Mouse (Mus musculus) embryonic fibroblast, embryonic 13.5 days (primary cell): ENCODE results near the gene Usp33.

Experiments used
- CTCF ChIP-seq: IDR thresholded peaks from 2 replicates; pipeline ENCODE4 v1.5.1; 2011; ENCODE audit warnings: mild to moderate bottlenecking, control low read depth, low read length, moderate library complexity, borderline replicate concordance; ENCODE audit not compliant: insufficient read depth
- POLR2A ChIP-seq: IDR thresholded peaks from 2 replicates; pipeline ENCODE4 v1.6.1; 2011; ENCODE audit warnings: low read depth, mild to moderate bottlenecking, control low read depth, low read length, moderate library complexity

DNA sequence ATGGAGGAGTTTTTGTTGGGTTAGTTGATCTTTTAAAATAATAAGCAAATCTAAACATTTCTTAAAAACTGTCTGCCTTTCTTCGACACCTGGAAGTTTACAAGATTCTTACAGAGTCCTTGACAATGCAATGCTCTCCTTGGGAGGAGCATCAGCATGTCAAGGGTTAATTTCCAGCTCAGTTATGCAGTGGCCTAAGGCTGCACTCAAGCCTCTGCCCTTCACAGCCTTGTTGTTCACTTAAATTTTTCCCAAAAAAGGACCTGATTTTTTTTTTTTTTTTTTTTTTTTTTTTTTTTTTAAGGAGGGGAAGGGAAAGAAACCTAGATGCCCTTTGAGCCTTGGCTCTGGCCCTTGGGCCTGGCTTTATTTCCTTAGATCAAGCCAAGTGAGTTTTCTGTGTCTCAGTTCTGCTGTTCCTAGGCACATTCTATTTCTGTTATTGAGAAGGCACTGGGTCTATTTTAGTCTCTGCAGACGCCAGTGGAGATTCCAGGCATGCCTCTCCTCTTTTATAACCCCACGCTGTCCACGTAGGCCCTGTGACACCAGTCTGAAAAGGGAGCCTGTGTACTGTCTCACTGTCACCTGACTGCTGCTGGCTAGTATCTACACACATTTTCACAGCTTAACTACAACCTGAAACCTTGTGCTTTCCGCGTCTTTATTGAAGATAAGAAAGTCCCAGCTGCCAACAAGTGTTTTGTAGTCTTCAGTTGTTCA lies 42.0 kb upstream of the Usp33 start:
- TF ChIP-seq POLR2A, result no peak
- no peak for TF ChIP-seq CTCF
